Mouse (Mus musculus): Measurements from ENCODE around the gene 3110082I17Rik. TPM values are rescaled to one million over a fixed set of nuclear protein-coding genes. Genes with fewer than 3 reads are reported as not detected.

3110082I17Rik gene
- polyA plus RNA-seq (2015; fragmentation: Nextera tagmentation; extraction: Ambion mirVana), result 17.8 and 19.2 TPM in 2 replicates

GRCm38 (mm10) chr5:139460384-139461067, at the start of gene 3110082I17Rik:
Gene 3110082I17Rik (minus strand): TSS chr5:139460527.

GRCm38 (mm10) chr5:139484185-139484814, 24.0 kb upstream of the 3110082I17Rik start, which contains the start of gene Zfand2a:
Gene Zfand2a (minus strand): TSS chr5:139484549.

GRCm38 (mm10) chr5:139423026-139423865, 37.1 kb downstream of the 3110082I17Rik start, which contains the start of gene Gper1:
Gene Gper1 (plus strand): TSS chr5:139423151.

GRCm38 (mm10) chr5:139404801-139405401, 55.4 kb downstream of the 3110082I17Rik start, which contains the start of gene C130050O18Rik:
Gene C130050O18Rik (plus strand): TSS chr5:139405280.

DNA sequence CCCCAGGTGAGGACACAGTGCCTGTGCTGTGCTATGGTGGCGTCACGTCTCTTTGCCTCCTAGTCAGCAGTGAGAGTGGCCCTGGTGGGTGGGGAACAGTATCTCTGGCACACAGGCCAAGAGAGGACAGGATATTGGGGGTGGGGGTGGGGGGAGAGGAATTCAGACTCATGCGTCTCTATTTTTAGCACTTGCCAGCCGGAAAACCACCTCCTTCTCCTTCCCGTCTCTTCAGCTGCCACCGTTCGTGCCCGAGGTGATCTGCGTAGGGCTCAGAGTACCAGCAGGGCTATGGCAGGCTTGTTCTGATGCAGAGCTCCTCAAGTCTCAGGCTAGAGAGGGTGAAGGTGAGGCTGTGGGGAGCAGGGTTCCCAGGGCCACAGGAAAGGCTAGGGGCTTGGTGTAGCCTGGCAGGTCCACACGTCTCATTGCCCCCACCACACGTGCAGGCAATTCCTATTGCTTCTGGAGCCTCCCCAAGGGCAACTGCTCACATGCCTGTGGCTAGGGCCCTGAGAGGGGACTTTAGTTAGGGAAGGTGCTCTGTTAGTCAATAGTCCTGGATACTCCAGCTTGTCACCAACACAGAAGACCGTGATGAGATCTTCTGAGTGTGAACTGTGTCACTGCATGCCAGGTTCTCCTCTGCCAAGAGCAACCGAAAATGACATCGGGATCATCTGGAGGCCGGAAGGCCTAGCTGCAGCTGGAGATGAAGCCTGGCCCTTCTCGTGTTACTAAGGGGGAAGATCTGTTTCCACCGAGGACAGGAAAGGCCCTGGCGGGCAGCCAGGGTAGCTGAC, 82.7 kb downstream of the 3110082I17Rik start, which contains the start of gene Gpr146:
TSS of gene Gpr146 (plus strand) at position 230 of the 803 bp plus-strand sequence.

DNA sequence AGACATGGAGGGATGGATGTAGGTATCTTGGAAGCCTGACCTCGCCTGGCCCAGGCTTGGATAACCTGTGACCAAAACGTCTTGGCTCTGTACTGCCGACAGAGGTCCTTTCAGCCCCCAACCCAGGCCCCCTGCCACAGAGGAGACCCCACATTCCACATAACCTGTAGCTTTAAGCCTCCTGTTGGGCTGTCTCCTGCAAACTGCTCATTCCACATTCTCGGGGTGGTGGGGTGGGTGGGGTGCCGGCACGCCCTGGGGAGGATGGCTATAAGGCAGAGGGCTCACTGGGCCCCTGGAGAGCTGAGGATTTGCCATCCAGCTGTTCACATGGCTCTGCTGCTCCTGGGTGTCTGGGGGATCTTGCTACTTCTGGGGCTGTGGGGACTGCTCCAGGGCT, 108.0 kb downstream of the 3110082I17Rik start, which contains the start of gene Cyp2w1:
TSS of gene Cyp2w1 (plus strand) at position 301 of the 400 bp plus-strand sequence.

DNA sequence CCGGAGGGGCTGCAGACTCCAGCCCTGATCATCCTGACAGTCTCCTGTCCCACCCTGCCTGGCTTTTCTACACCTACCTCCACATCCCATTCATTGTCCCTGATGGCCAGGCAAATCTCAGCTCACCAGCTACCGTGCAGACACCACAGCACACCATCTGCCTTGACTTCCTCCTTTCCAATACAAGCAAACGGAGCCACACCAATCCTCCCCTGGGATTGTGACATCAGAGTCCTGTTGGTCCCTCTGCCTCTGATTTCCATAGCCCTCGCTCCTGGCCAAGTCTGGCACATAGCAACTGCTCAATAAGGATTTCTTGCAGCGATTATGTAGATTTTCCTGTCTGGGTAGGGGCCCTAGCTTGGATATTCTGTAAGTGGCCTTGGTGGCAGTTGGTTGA, 109.2 kb downstream of the 3110082I17Rik start, which contains the start of gene Cox19:
TSS of gene Cox19 (minus strand) at position 285 of the 400 bp plus-strand sequence.

DNA sequence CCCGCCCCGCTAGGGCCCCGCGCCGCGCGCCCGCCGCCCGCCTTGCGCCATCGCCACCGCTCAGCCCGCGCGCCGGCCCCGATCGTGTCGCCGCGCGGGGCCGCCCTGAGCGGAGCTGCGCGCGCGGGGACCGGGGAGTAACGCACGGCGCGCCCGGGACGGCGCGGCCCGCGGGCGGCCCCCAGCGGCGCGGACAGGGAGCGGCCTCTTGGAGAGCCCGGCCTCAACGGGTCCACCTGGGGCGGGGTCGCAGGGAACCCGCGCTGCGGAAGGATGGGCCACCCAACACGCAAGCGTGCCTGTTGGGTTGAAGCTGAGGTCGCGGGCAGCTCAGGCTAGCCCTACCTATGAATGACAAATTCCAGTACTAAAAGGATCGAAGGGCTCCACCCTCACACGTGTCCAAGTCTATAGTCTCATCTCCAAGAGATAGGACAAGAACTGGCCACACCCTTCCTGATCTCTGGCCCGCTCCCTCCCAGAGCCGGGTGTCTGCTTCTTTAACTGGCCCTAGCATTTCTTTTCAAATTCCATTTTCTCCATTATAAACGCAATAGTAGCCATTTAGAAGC, 134.8 kb downstream of the 3110082I17Rik start, which contains the start of gene Adap1:
TSS of gene Adap1 (minus strand) at position 228 of the 572 bp plus-strand sequence.

MicroRNA genes within 50 kb of the gene (microRNA counts, 519-probe panel; counts per million panel counts)
- microRNA mmu-miR-339-3p, result not detected
- microRNA mmu-miR-339-5p, result not detected

Small RNA genes within 50 kb of the gene (microRNA-seq; reads per million reads assigned to microRNA genes)
- 326 reads per million, percentile 60 among the genes with 10 or more reads in this experiment for gene Mir339

Other genes starting within 250 kb of the 3110082I17Rik start
- 179 and 183 TPM in 2 replicates for gene Get4, start 208.2 kb downstream of the 3110082I17Rik start, polyA plus RNA-seq (2015; fragmentation: Nextera tagmentation; extraction: Ambion mirVana)
- gene Adap1, start 134.9 kb downstream of the 3110082I17Rik start, polyA plus RNA-seq (2015; fragmentation: Nextera tagmentation; extraction: Ambion mirVana), result 31.0 and 33.1 TPM in 2 replicates
- gene Cox19, start 109.1 kb downstream of the 3110082I17Rik start, polyA plus RNA-seq (2015; fragmentation: Nextera tagmentation; extraction: Ambion mirVana), result 55.6 and 55.7 TPM in 2 replicates
- not detected in 2 replicates for gene Cyp2w1, start 107.9 kb downstream of the 3110082I17Rik start, polyA plus RNA-seq (2015; fragmentation: Nextera tagmentation; extraction: Ambion mirVana)
- 3.3 and 4.7 TPM in 2 replicates for gene Gpr146, start 82.8 kb downstream of the 3110082I17Rik start, polyA plus RNA-seq (2015; fragmentation: Nextera tagmentation; extraction: Ambion mirVana)
- 0.51 and 2.6 TPM in 2 replicates for gene C130050O18Rik, start 55.2 kb downstream of the 3110082I17Rik start, polyA plus RNA-seq (2015; fragmentation: Nextera tagmentation; extraction: Ambion mirVana)
- 1.1 and 1.6 TPM in 2 replicates for gene Gper1, start 37.4 kb downstream of the 3110082I17Rik start, polyA plus RNA-seq (2015; fragmentation: Nextera tagmentation; extraction: Ambion mirVana)
- gene Zfand2a, start 24.0 kb upstream of the 3110082I17Rik start, polyA plus RNA-seq (2015; fragmentation: Nextera tagmentation; extraction: Ambion mirVana), result 7.8 and 8.0 TPM in 2 replicates
- gene Uncx, start 83.0 kb upstream of the 3110082I17Rik start, polyA plus RNA-seq (2015; fragmentation: Nextera tagmentation; extraction: Ambion mirVana), result not detected in 2 replicates